Mouse (Mus musculus): ENCODE data around the gene Map3k3. TPM values are rescaled to one million over a fixed set of nuclear protein-coding genes. Genes with fewer than 3 reads are reported as not detected.
A peak's percentile ranks its signal among the peaks of the same experiment; 100 is the strongest.

The Map3k3 gene
- polyA plus RNA-seq, 1 experiment from 2014 or later: 20.6 TPM

DNA sequence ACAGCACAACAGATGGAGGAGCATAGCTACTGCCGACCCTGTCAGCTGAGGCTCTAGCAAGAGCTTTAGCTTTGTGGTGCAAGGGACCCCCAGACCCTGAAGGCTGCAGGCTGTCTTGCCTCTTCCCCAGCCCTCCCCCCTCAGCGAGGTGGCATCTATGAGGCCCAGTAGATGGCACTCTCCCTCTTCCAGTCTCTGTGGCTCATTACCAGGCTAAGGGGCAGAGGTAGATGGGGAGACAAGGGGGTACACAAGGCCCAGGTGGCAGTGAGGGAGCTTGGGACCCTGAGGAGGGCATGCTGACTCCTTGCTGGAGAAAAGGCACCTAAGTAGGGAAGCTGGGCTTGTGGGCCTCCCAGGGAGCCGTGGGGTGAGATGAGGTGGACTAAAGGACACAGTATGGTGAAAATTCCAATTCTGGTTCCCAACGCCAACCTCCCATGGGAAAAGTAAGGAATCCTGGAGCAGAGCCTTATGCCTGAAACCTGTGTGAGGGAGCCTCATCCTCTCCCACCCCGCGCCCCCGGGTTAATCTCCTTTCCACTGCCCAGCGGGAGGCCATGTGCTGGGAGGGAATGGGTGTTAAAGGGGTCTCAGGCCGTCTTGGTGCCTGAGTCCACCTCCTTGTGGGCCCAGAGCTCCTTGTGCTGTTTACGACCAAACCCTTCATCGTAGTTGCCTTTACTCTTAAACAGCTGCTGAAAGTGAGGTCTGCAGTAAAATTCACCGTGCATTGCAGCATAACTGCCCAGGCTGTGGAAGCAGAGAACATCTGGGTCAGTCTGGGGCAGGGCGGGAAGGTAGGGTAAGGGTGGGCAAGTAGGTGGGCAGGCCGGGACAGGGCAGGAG lies 73.9 kb downstream of the Map3k3 start:
- peaks cover 13% of the 10 kb centered on the region for H3K4me1 ChIP-seq (replicated peaks; ENCODE audit: control insufficient read depth, insufficient read depth, low read length)
- H3K27ac ChIP-seq (ENCODE audit: low read depth, low read length): 0 out of 2 replicates have a peak overlapping the region, but pooled peaks have one; percentile 25
- 64% methylated on average over 14 of the region's 14 CpGs for WGBS
- no peaks in the 10 kb centered on the region for H3K27me3 ChIP-seq (ENCODE audit: control insufficient read depth, insufficient read depth, low read length)
- peaks cover 6% of the 10 kb centered on the region; the same call in 1 of the 2 replicates for H3K36me3 ChIP-seq (ENCODE audit: control insufficient read depth, insufficient read depth, low read length)
- H3K4me2 ChIP-seq (ENCODE audit: low read depth, low read length, severe bottlenecking): peak overlapping the region; percentile 93
- ATAC-seq (replicated peaks; ENCODE audit: low FRiP score) (no peak), DNase-seq (ENCODE audit: low spot score) (no peak)
- no peaks in the 10 kb centered on the region for H3K9me3 ChIP-seq (ENCODE audit: control insufficient read depth, low read length)
- H3K9ac ChIP-seq (ENCODE audit: low read length): peak overlapping the region; percentile 95
- peak overlapping the region; percentile 84 for H3K4me3 ChIP-seq (ENCODE audit: low read depth, low read length)

GRCm38 (mm10) chr11:106158930-106159215 lies 74.5 kb downstream of the Map3k3 start:
- H3K4me2 ChIP-seq (ENCODE audit: low read depth, low read length, severe bottlenecking): peak overlapping the region; percentile 93
- H3K36me3 ChIP-seq (ENCODE audit: control insufficient read depth, insufficient read depth, low read length): peaks cover 6% of the 10 kb centered on the region; the same call in 1 of the 2 replicates
- DNase-seq (ENCODE audit: low spot score): no peak
- peak; percentile 2; the same call in 1 of the 2 replicates for ATAC-seq (replicated peaks; ENCODE audit: low FRiP score)
- peak overlapping the region; percentile 95 for H3K9ac ChIP-seq (ENCODE audit: low read length)
- H3K4me3 ChIP-seq (ENCODE audit: low read depth, low read length): peak overlapping the region; percentile 84
- WGBS: 48% methylated on average over 9 of the region's 9 CpGs
- H3K27ac ChIP-seq (ENCODE audit: low read depth, low read length): peak overlapping the region; percentile 99
- peaks cover 13% of the 10 kb centered on the region for H3K4me1 ChIP-seq (replicated peaks; ENCODE audit: control insufficient read depth, insufficient read depth, low read length)
- H3K9me3 ChIP-seq (ENCODE audit: control insufficient read depth, low read length): no peaks in the 10 kb centered on the region
- no peaks in the 10 kb centered on the region for H3K27me3 ChIP-seq (ENCODE audit: control insufficient read depth, insufficient read depth, low read length)

DNA sequence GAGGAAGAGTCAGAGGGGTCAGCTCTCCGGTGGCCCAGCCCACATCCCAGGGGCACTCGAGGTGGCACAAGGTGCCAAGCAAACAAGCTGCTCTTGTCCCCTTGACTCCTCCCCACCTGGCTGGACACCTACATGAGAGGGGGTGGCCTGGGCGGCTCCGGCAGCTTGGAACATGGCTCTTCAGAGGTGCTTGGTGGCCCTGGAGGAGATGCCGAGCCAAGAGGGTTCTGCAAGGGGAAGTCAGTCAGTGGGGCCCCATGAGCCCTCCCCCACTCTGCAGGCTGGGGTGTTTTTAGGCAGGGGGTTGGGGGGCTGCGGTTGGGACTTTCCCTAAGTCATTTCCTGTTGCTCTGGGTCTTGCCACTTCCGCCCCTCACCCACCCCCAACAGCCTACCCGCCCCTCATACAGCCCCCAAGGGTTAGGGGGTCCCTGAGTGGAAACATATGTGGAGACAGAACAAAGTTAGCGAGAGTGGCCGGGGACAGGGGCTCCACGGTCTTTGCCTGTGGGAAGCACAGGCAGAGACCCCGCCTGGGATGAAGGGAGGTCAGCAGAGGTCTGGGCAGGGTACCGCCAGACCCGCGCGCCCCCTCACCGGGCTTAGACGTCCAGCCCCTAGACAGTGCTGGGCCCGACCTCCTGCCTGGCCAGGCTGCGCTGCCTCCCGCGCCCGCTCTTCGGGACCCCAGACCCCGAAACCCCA lies 75.0 kb downstream of the Map3k3 start:
- peaks cover 13% of the 10 kb centered on the region for H3K4me1 ChIP-seq (replicated peaks; ENCODE audit: control insufficient read depth, insufficient read depth, low read length)

DNA sequence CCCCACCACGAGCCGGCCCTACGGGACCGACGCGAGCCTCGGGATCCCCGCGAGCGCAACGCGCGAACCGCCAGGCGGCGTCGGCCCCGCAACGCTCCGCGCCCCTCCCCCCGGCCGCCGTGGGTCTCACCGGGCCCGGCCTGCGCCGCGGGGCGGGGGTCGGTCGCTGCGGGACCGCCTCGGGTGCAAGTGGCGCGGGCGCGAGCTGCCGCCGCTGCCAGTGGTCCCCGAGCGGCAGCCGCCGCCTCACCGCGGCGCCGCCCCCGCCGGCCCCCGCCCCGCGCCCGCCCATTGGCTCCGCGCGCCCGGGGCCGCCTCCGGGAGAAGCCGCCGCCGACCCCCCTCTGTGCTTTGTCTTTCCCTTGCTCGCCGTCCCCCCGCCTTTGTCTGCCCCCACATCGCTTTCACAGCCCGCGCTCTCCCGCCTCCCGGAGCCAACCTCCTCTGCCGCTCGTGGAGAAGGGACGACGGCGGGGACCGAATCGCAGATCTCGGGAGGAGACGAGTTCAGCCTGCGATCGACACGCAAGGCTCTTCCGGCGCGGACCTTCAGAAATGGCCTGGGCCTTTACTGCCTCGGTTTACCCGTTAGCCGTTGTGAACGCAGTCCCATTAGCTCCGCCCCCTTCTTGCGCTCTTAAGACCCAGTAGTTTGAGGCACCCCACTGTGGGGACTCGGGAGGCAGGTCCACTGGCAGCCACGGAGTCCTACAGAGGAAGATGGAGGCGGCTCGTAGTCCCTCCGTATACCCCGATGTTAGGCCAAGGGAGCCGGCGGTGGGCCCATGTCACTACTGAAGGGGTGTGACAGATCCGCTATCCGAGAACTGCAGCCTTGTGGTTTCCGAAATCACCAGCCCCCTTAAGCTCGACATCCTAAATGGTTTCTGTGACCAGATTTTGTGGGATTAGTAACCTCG lies 75.8 kb downstream of the Map3k3 start:
- Histone ChIP-seq H3K9me3 (ENCODE audit: control insufficient read depth, low read length) (no peaks in the 10 kb centered on the region), H3K27ac (ENCODE audit: low read depth, low read length) (peak overlapping the region; percentile 99), H3K4me2 (ENCODE audit: low read depth, low read length, severe bottlenecking) (peak overlapping the region; percentile 93), H3K36me3 (ENCODE audit: control insufficient read depth, insufficient read depth, low read length) (peaks cover 6% of the 10 kb centered on the region; the same call in 1 of the 2 replicates), H3K9ac (ENCODE audit: low read length) (peak overlapping the region; percentile 95), H3K4me3 (ENCODE audit: low read depth, low read length) (peak overlapping the region; percentile 84), H3K27me3 (ENCODE audit: control insufficient read depth, insufficient read depth, low read length) (no peaks in the 10 kb centered on the region), H3K4me1 (replicated peaks; ENCODE audit: control insufficient read depth, insufficient read depth, low read length) (peaks cover 13% of the 10 kb centered on the region)
- ATAC-seq (replicated peaks; ENCODE audit: low FRiP score) (peak; percentile 74), DNase-seq (ENCODE audit: low spot score) (peak; percentile 93)
- 1% methylated on average over 68 of the region's 106 CpGs for WGBS

More for the DNA sequence above, 75.0 kb downstream of the Map3k3 start:
- peaks cover 6% of the 10 kb centered on the region; the same call in 1 of the 2 replicates for H3K36me3 ChIP-seq (ENCODE audit: control insufficient read depth, insufficient read depth, low read length)
- H3K9me3 ChIP-seq (ENCODE audit: control insufficient read depth, low read length): no peaks in the 10 kb centered on the region
- peak overlapping the region; percentile 84 for H3K4me3 ChIP-seq (ENCODE audit: low read depth, low read length)
- peak; percentile 83 for DNase-seq (ENCODE audit: low spot score)
- H3K27ac ChIP-seq (ENCODE audit: low read depth, low read length): peak overlapping the region; percentile 99
- peak; percentile 67 for ATAC-seq (replicated peaks; ENCODE audit: low FRiP score)
- 2% methylated on average over 23 of the region's 25 CpGs for WGBS
- no peaks in the 10 kb centered on the region for H3K27me3 ChIP-seq (ENCODE audit: control insufficient read depth, insufficient read depth, low read length)
- H3K4me2 ChIP-seq (ENCODE audit: low read depth, low read length, severe bottlenecking): peak overlapping the region; percentile 93
- H3K9ac ChIP-seq (ENCODE audit: low read length): peak overlapping the region; percentile 95

GRCm38 (mm10) chr11:106160841-106161721 lies 76.7 kb downstream of the Map3k3 start, which contains the start of the genes Gm10840 and Limd2:
Gene Gm10840, plus strand, starts transcription at chr11:106160850.
Gene Limd2, minus strand, starts transcription at chr11:106160860.
- H3K4me3 ChIP-seq (ENCODE audit: low read depth, low read length): peak within 1 kb of the TSS; percentile 84
- peaks cover 6% of the 10 kb centered on the region; the same call in 1 of the 2 replicates for H3K36me3 ChIP-seq (ENCODE audit: control insufficient read depth, insufficient read depth, low read length)
- H3K9ac ChIP-seq (ENCODE audit: low read length): peak within 1 kb of the TSS; percentile 95
- ATAC-seq (replicated peaks; ENCODE audit: low FRiP score): peak; percentile 39
- no peaks in the 10 kb centered on the region for H3K9me3 ChIP-seq (ENCODE audit: control insufficient read depth, low read length)
- DNase-seq (ENCODE audit: low spot score): peak; percentile 77
- peak within 1 kb of the TSS; percentile 99 for H3K27ac ChIP-seq (ENCODE audit: low read depth, low read length)
- peaks cover 13% of the 10 kb centered on the region for H3K4me1 ChIP-seq (replicated peaks; ENCODE audit: control insufficient read depth, insufficient read depth, low read length)
- WGBS: 29% methylated on average over 22 of the region's 22 CpGs
- peak within 1 kb of the TSS; percentile 93 for H3K4me2 ChIP-seq (ENCODE audit: low read depth, low read length, severe bottlenecking)
- no peaks in the 10 kb centered on the region for H3K27me3 ChIP-seq (ENCODE audit: control insufficient read depth, insufficient read depth, low read length)

GRCm38 (mm10) chr11:106162237-106162636 lies 77.8 kb downstream of the Map3k3 start:
- no peak for ATAC-seq (replicated peaks; ENCODE audit: low FRiP score)
- 88% methylated on average over 2 of the region's 2 CpGs for WGBS
- H3K36me3 ChIP-seq (ENCODE audit: control insufficient read depth, insufficient read depth, low read length): no peaks in the 10 kb centered on the region; the same call in 1 of the 2 replicates

GRCm38 (mm10) chr11:106163546-106163945 lies 79.1 kb downstream of the Map3k3 start:
- H3K27ac ChIP-seq (ENCODE audit: low read depth, low read length): no peak overlapping the region
- H3K9ac ChIP-seq (ENCODE audit: low read length): no peak overlapping the region
- H3K4me2 ChIP-seq (ENCODE audit: low read depth, low read length, severe bottlenecking): no peak overlapping the region
- H3K4me3 ChIP-seq (ENCODE audit: low read depth, low read length): no peak overlapping the region
- WGBS: 86% methylated on average over 4 of the region's 4 CpGs
- H3K27me3 ChIP-seq (ENCODE audit: control insufficient read depth, insufficient read depth, low read length): no peaks in the 10 kb centered on the region
- H3K36me3 ChIP-seq (ENCODE audit: control insufficient read depth, insufficient read depth, low read length): peaks cover 5% of the 10 kb centered on the region; the same call in 1 of the 2 replicates
- H3K9me3 ChIP-seq (ENCODE audit: control insufficient read depth, low read length): no peaks in the 10 kb centered on the region
- ATAC-seq (replicated peaks; ENCODE audit: low FRiP score) (no peak), DNase-seq (ENCODE audit: low spot score) (no peak)
- peaks cover 11% of the 10 kb centered on the region for H3K4me1 ChIP-seq (replicated peaks; ENCODE audit: control insufficient read depth, insufficient read depth, low read length)

More at GRCm38 (mm10) chr11:106162237-106162636, 77.8 kb downstream of the Map3k3 start:
- Histone ChIP-seq H3K27ac (ENCODE audit: low read depth, low read length) (no peak overlapping the region), H3K9ac (ENCODE audit: low read length) (no peak overlapping the region), H3K27me3 (ENCODE audit: control insufficient read depth, insufficient read depth, low read length) (no peaks in the 10 kb centered on the region), H3K4me3 (ENCODE audit: low read depth, low read length) (no peak overlapping the region), H3K9me3 (ENCODE audit: control insufficient read depth, low read length) (no peaks in the 10 kb centered on the region), H3K4me1 (replicated peaks; ENCODE audit: control insufficient read depth, insufficient read depth, low read length) (peaks cover 13% of the 10 kb centered on the region), H3K4me2 (ENCODE audit: low read depth, low read length, severe bottlenecking) (no peak overlapping the region)
- no peak for DNase-seq (ENCODE audit: low spot score)

All from forebrain, embryonic 11.5 days (tissue).